Mouse (Mus musculus): ENCODE measurements around the gene Nat8f2.
A peak's percentile ranks its signal among the peaks of the same experiment; 100 is the strongest.
"Not testable (repeated sequence)": the region's sequence is repeated elsewhere in the genome, so short reads cannot be mapped to it uniquely, and the experiment has no call there.

The Nat8f2 gene

DNA sequence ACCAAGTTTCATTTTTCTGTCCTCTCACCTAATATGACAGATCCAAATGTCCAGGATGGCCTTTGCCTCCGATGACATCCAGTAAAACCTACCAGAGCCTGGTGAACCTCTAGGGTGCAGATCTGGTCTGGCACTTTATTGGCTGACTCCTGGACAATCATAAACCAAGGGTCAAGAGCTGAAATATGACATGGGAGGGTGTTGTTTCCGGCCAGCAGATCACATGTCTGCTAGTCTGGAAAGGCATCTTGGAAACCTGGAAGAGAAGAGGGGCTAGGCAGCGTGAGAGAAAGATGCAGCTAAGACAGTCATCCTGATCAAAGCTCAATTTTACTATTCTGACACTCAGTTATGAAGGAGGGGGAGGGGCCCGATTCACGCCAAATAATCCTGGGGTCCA, at the start of gene Nat8f2:
Gene Nat8f2 (minus strand): TSS at position 153 of the 400 bp plus-strand sequence.
- DNase-seq (ENCODE audit: low read depth, low spot score): not testable (repeated sequence)

DNA sequence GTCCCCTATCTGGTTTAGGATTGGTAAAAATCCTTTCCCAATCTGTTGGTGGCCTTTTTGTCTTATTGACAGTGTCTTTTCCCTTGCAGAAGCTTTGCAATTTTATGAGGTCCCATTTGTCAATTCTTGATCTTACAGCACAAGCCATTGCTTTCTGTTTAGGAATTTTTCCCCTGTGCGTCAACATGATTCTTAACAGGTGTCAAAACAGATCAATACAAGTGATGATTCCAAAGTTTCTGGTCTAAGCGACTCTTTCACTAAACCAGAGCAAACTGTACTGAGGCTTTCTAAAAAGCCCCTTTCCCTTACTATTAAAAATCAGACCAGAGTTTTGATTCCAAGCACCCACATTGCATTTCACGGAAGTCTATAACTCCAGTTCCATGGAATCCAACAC, 49.4 kb upstream of the Nat8f2 start:
- DNase-seq (ENCODE audit: low read depth, low spot score): not testable (repeated sequence)

DNA sequence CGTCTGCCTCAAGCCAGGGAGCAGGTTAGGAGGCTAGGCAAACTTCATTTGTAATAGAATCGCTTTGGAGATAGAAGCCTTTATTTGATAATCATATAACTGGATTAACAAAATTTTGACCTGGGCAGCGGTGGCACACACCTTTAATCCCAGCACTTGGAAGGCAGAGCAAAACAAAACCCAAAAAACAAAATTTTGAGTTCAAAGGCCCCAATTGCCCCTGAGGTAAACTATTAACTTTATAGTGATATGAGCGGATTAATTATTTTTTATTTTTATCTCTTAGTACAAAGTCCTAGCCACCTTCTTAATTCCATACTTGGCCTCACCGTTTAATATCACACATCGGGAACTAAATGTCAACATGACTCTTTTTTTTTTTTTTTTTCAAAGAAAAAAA, 47.6 kb upstream of the Nat8f2 start:
- no peak for DNase-seq (ENCODE audit: low read depth, low spot score)

DNA sequence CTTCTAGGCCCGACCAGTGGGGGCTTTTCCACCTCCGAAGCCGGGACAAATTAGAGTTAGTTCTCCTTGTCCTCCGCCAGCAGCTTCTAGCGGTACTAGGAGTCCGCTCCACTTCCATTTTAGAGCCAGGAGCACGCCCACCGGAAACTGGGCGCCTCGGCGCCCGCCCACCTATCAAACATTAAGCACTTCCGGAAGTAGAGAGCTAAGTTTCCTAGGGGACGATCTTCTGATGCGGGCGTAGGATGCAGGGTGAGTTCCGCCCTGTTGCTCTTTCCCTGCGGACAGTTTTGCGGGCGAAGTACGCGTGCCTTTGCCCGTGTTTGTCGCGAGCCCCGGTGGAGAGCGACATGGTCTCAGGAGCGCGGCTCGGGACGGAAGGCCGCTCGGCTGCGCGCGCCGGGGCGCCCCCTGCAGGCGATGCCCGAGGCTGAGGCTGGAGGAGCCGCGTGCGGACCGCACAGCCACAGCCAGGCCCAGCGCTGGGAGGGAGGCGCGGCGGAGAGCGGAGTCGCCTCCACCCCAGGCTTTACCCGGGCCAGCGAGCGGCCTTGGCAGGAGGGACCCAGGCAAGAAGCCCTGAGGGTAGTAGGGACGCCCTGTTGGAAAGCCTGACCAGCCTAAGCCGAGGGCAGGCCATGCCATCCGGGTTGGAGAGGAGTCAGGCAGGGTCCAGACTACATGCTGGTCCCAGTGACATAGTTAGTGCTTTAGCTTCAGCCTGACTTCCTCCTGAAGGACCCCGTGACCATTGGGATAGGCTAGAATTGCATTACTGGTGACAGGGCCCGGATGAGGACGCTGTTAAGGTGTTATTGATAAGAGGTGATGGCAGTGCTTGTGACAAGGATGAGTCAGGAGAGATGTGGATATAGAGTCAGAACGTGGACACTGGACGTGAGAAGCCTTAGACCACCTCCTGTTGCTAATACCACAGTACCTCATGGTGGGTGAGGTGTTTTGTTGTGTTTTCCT, 46.9 kb upstream of the Nat8f2 start, which contains the start of gene Nat8f1:
Gene Nat8f1 (minus strand): TSS at position 149 of the 975 bp plus-strand sequence.
- DNase-seq (ENCODE audit: low read depth, low spot score): peak; percentile 78

DNA sequence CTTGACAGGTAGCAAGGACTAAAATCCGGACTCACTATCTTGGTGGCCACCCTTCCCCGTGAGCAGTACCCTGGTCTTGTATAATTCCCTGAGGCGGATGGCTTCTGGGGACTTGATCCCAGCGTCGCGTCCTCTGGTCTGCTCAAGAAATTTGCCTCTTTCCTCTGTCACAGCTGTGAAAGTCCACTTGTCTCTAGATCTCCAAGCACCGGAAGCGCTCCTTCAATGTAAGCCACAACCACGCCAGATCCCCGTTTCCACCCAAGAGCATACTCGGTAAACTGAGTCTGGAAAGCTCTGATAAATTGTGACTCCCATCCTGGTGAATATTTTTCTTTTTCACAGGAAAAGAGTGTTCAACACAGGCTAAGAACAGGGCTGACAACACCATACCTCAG, 46.2 kb upstream of the Nat8f2 start:
- DNase-seq (ENCODE audit: low read depth, low spot score): no peak

DNA sequence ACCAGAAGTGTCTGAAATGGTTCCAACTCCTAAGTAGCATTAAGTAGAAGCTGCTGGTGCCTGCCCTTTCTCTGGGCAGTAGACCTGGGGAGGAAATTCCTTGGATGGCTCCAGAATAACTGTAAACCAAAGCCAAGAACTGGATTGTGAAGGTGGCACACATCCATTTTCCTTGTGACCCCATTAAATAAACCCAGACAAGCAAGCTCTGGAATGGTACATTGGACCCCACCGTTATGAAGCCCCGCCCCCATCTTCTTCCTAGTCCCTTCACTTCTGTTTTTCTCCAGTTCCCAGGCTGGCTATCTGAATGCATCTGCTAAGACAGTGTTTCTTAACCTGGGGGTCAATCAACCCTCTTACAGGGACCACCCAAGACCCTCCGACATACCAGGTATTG, 42.6 kb upstream of the Nat8f2 start, which contains the start of gene Tprkb:
Gene Tprkb (plus strand): TSS at position 279 of the 400 bp plus-strand sequence.
- no peak for DNase-seq (ENCODE audit: low read depth, low spot score)

DNA sequence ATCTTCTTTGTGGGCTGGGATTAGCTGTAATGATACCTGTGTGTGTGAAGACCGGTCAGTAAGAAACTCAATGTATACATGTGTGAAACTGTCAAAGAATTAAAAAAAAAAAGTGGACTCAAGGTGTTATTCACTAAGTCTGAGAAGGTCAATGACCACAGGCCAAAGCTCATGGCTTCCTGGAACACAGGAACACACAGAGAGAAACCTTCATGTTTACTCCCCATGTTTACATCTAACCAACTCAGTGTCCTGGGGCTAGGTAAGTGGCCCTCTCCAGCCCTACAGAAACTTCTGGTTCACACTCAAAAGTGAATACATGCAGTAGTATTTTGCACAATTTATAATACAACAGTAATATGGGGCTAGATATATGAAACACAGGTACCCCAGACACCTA, 40.7 kb upstream of the Nat8f2 start:
- no peak for DNase-seq (ENCODE audit: low read depth, low spot score)

DNA sequence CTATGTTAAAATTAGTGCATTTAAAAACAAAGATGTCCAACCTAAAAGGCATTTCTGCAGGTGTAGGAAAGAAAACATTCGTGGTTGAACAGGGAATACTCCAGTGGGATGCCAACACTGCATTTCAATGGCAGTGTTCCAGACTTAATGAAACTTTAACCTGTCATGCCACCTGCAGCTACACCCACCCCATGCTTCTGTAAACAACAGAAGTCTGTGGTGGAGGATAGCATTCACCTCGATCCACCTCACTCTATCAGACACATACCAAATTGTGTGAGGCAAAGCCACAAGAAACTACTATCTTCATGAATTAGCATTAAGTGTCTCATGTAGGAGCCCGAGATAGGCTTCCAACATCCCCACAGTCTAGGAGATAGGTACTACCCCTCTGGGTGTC, 39.4 kb upstream of the Nat8f2 start:
- DNase-seq (ENCODE audit: low read depth, low spot score): no peak

DNA sequence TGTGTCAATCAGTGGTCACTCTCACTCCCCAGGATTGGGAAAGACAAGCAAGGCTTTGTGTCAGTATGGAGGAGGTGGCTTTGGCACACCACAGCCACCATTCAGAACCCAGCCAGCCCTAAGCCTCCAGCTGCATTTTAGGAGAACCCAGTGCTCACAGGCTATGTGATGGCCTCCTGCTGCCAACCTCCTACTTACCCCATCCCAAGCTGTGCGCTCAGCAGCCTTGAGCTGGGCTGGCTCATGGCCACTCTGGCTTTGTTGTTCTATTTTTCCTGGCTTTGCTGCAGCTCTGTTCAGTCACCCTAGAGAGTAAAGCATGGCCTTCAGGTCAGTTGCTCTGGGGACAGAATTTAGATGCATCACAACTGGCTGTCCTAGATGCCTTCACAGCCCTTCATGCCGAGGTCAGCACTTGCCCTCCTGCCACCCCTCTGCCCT, 38.0 kb upstream of the Nat8f2 start:
- not testable (repeated sequence) for DNase-seq (ENCODE audit: low read depth, low spot score)

DNA sequence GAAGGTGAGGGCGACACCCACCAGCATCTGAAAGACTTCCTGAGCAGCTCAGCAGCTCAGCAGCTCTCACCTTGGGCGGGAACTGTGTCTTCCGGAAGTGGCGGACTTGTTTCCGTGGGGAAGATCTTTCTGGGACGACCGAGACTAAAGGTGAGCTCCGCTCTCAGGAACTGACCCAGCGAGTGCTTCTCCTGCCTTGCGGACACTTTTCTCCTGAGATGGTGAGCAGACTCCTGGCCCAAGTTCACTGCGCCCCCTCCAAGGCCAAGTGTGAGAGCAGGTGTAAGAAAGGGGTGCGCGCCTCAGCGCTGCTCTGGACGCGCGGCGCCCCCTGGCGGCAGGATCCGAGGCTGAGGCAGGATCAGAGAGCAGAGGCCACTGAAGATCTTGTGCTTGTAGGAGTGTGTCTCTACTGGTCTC, 35.7 kb upstream of the Nat8f2 start, which contains the start of gene Nat8f4:
Gene Nat8f4 (minus strand): TSS at position 243 of the 420 bp plus-strand sequence.
- DNase-seq (ENCODE audit: low read depth, low spot score): not testable (repeated sequence)

DNA sequence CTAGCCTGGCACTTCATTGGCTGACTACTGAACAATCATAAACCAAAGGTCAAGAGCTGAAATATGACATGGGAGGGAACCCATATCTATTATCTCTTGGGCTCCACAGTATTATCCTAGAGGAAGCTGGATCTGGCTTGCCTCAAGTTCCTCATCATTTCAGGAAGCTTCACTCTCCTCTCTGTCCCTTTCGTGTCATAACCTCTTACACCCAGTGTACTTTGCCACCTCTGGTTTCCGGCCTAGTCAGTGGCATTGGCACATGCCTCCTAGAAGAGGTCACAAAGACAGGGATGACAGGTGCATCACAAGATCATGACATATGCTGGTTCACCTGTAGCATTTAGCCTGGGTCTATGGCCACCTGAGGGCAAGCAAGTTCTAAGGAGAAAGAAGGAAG, 33.3 kb upstream of the Nat8f2 start:
- no peak for DNase-seq (ENCODE audit: low read depth, low spot score)

DNA sequence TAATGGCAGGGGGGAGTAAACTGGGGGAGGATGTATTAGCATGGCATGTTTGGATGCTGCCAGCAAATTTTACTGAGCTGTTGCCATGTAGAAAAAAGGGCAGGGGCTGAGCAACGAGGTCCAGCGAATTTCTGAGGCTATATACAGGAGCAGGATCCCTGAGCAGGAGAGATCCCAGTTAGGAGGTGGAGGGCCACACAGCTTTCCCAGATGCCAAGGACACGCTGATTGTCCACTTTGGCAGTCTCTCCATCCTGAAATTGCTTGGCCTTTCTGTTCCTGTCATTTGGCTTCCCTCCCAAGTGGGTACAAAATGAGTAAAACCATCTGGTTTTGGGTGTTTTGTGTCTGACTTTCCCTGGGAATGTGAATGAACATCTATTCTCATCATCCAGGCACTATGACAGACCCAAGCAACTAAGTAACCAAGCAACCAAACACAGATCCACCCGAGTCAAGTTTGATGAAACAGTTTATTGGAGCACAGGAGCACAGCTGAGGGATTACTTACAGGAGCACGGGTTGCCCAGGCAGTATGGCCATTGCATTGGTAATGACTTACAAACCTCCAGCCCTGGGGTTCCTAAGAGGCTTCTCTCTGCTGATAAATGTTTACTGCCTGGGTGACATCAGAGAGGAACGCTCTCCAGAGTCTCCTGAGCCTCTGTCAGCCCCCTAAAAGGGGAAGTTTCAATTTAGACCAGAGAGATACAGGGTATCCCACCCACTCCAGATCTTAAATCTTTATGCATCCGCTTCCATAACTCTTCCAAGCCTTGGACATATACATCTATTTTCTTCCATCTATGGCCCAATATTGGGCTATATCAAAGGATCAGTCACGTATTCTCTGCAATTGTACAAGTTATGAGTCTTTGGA, 29.9 kb upstream of the Nat8f2 start:
- not testable (repeated sequence) for DNase-seq (ENCODE audit: low read depth, low spot score)

DNA sequence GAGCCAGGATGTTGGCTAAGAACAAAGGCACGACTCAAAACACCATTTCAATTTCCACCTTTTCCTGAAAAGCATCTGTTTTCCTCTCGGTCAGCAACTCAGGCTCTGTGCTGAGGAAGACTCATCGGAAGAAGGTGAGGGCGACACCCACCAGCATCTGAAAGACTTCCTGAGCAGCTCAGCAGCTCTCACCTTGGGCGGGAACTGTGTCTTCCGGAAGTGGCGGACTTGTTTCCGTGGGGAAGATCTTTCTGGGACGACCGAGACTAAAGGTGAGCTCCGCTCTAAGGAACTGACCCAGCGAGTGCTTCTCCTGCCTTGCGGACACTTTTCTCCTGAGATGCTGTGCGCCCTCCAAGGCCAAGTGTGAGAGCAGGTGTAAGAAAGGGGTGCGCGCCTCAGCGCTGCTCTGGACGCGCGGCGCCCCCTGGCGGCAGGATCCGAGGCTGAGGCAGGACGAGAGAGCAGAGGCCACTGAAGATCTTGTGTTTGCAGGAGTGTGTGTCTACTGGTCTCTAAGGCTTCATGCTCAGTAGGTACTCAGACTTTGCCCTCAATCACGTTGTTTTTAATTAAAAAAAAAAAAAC, 26.2 kb upstream of the Nat8f2 start:
- not testable (repeated sequence) for DNase-seq (ENCODE audit: low read depth, low spot score)

DNA sequence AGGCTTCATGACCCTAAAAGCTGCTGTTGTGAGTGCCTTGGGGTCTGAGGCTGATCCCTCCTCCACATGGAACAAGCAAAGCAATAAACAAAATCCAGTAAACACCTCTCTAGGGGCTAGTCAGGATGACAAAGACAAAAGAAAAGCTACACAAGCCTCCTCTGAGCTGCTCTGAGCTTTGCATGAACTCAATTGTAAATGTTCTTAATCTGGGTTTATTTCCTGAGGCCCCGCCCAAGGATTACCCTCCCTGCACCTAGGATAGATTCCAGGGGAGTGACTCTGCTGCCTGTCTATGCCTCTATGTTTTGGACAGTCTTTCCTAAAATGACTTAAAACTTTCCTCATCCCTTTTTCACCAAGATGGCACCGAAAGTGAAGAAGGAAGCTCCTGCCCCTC, 20.0 kb upstream of the Nat8f2 start:
- DNase-seq (ENCODE audit: low read depth, low spot score): no peak

DNA sequence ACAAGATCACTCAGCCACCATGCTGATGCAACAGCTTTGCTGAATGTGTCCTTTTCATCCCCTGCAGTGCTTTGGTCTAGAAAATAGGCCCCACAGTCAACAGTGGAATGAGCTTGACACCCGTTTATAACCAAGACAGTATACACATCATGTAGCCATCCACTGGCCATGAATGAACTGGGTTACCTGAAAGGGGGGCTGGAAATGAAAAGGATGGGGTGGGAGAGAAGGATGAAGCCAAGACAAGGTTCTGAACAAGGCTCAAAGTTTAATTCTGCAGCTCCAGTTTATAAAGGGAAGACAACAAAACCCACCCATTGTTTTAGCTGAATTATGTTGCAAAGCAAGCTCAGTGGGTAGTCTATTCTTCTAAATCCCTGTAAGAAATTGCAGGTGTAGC, 15.4 kb upstream of the Nat8f2 start:
- no peak for DNase-seq (ENCODE audit: low read depth, low spot score)

DNA sequence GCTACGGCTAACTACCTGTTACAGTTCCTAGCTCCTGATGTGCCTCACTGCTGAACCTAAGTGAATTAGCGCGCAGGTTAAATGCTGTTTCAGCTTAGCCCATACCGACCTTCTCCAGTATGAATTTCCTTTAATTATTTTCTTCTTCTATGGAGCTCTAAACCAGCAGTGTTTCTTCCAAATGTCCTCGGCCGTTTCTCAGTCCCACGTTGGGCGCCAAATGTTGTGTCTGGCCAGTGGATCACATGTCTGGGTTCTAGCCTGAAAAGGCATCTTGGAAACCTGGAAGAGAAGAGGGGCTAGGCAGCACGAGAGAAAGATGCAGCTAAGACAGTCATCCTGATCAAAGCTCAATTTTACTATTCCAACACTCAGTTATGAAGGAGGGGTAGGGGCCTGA, 14.3 kb upstream of the Nat8f2 start:
- not testable (repeated sequence) for DNase-seq (ENCODE audit: low read depth, low spot score)

DNA sequence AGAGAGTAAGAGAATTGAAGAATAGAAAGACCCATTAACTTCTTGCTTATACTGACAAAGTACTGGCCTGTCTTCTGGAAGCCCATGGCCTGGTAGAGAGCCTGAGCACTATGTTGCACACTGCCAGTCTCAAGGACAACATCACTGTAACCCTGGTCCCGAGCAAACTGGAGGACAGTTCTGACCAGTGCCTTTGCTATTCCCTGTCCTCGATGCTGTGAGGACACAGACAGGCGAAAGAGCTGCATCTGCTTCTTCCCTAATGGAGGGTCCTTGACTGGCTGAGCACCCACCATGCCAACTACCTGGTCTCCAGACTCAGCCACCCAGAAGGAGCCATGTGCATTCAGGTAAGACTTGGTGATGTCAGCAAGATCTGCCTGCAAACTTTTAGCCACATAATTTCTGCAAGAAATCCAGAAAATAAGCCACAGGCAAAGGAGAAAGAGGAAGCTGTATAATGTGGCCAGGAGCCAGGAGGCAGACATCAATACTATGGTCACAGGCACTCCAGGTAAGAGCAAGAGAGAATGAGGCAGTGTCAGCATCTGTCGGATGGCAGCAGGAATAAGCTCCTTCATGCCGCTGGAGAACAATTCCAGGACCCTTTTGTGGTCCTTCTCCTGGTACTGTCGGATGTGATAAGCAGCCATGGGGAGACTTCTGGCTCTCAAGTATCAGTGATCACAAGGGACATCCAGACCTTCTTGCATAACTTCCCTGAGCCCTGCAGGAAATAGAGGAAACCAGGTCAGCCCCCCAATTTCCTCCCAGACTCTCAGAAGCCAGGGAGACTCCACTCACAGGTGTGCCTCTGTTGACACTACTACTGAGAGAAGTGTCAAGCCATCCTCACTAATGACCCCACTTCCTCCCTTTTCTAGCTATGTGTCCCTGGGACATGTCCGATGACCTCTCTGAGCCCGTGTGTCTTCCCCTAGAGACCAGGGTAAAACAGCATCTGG, 950 bp downstream of the Nat8f2 start:
- DNase-seq (ENCODE audit: low read depth, low spot score): no peak

DNA sequence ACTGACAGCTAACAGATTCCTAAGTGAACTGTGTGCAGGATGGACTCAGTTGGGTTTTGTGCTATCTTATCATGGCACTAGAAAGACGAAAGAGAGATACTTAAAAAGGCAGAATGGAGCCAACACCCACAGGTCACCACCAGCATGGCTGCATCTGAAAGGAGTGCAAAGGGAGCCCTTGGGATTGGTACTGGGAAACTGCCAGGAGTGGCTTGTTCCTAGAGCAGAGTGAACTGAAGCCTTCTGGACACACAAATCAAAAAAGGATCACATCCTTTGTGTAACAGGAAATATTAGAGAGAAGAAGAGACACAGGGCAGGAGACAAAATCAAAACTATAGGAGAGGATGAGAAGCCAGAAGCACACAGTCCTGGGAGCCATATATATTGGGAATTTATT, 2.0 kb downstream of the Nat8f2 start:
- not testable (repeated sequence) for DNase-seq (ENCODE audit: low read depth, low spot score)

DNA sequence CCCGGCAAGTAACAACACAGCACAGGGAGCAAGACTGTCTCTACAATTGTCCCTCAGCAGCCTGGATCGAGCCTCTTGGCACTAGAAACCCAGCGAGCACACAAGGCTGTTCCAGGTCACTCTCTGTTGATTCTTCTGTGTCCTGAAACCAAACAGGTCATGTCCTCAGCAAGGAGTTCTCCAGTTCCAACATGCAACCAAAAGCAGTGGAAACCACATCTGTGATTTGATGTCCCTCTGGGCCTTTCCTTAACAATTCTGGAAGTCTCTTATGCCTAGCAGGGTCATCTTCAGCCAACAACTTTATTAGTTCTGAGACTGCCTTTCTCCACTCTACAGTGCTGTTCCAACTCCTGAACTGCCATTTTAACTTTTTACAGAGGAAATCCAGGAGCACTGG, 2.8 kb downstream of the Nat8f2 start:
- DNase-seq (ENCODE audit: low read depth, low spot score): not testable (repeated sequence)

DNA sequence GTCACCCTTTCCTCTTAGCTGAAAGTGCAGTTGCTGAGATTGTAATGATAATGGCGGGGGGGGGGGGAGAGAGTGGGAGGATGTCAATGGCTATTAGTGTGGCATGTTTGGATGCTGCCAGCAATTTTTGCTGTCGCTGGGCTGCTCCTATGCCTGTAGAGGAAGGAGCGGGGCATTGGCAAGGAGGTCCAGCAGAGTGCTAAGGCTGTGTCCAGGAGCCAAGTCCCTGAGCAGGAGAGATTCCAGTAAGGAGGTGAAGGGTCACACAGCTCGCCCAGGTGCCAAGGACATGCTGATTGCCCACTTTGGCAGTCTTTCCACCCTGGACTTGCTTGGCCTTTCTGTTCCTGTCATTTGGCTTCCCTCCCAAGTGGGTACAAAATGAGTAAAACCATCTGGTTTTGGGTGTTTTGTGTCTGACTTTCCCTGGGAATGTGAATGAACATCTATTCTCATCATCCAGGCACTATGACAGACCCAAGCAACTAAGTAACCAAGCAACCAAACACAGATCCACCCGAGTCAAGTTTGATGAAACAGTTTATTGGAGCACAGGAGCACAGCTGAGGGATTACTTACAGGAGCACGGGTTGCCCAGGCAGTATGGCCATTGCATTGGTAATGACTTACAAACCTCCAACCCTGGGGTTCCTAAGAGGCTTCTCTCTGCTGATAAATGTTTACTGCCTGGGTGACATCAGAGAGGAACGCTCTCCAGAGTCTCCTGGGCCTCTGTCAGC, 3.9 kb downstream of the Nat8f2 start:
- not testable (repeated sequence) for DNase-seq (ENCODE audit: low read depth, low spot score)
